Mouse (Mus musculus) cerebellum, adult 2 months (tissue): ENCODE measurements at regions not wholly inside any gene's neighbourhood (a gene's known extent, or its start where the extent isn't known, plus 50 kb on each side); places are given as distances from the start of the nearest gene placed in this dataset.

Source experiments
- DNase-seq, 2 experiments: peaks; one replicate each; pipeline ENCODE4 v3.0.0; 2021
- H3K27ac ChIP-seq: fragments of 200-500 bp; 2 replicates; pipeline ENCODE4 v1.5.1; 2012; ENCODE audit warnings: low read length, control low read depth, inconsistent platforms; ENCODE audit not compliant: insufficient read depth
- H3K27me3 ChIP-seq: fragments of 200-500 bp; 2 replicates; pipeline ENCODE4 v1.6.1; 2012; ENCODE audit warnings: inconsistent platforms, mild to moderate bottlenecking, low read length, moderate library complexity; ENCODE audit not compliant: control insufficient read depth, insufficient read depth
- H3K4me1 ChIP-seq: fragments of 200-500 bp; 2 replicates; pipeline ENCODE4 v1.6.1; 2011; ENCODE audit warnings: low read length; ENCODE audit not compliant: control insufficient read depth, insufficient read depth
- H3K4me3 ChIP-seq: fragments of 200-500 bp; replicated peaks from 2 replicates; pipeline ENCODE3; 2011; ENCODE audit warnings: mild to moderate bottlenecking, low read depth, low read length, control low read depth; ENCODE audit not compliant: insufficient read depth
- CTCF ChIP-seq: fragments of 200-500 bp; IDR thresholded peaks from 2 replicates; pipeline ENCODE4 v1.5.1; 2011; ENCODE audit warnings: low read depth, mild to moderate bottlenecking, control low read depth, low read length, moderate library complexity, borderline replicate concordance; ENCODE audit not compliant: insufficient read depth
- POLR2A ChIP-seq: fragments of 200-500 bp; IDR thresholded peaks from 2 replicates; pipeline ENCODE4 v1.6.1; 2011; ENCODE audit warnings: low read length, control low read depth, borderline replicate concordance; ENCODE audit not compliant: insufficient read depth
- WGBS: fragments of 180-500 bp; shearing (Covaris S2); methylation state at CpG from one replicate; pipeline ENCODE4 v1.1.7; 2018; 5-methylcytosine and 5-hydroxymethylcytosine counted together

DNA sequence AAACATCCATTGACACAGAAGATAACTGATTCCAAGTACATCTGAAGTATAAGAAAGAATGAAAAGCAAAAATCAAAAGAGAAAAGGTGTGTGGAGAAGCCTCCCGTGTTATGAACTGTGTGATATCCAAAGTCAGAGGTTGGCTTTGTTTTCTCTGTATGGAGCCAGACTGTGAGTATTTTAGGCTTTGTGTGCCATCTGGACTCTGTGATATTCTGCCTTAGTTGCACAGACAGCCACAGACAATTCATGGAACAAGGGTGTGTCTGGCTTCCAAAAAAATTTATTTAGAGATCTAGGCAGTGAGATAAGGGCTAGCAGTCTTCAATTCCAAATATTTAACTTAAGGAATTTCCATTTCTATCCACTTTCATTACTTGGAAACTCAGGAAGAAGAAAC is 111.5 kb upstream of the Dpp10 start:
- Histone ChIP-seq H3K4me1 (peaks cover 8% of the 10 kb centered on the region; the same call in 1 of the 2 replicates), H3K4me3 (no peak overlapping the region), H3K27me3 (no peaks in the 10 kb centered on the region), H3K27ac (peak overlapping the region; percentile 57; the same call in 1 of the 2 replicates)
- WGBS = 12% methylated on average over 1 of the region's 1 CpGs
- no peak for TF ChIP-seq POLR2A
- TF ChIP-seq CTCF = no peak
- DNase-seq = peak; percentile 27 to 87

DNA sequence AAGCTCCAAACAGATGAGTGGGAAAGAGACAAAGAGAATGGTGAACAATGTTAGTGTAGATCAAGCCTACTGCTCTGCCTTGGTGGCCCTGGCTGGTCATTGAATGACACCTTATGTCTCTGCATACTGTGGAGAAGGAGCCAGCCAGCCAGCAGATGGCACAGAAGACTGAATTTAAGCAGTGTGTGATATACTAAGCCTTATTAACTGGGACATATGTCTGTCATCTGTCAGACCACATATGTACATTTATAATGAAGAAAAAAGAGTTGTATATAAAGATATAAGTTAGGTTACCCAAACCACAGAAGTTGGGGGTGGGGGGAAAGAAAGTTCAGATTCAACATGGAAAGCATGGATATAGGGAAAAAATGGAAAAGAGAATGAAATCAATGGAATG is 106.7 kb upstream of the Dpp10 start:
- Histone ChIP-seq H3K4me3 (no peak overlapping the region), H3K4me1 (peaks cover 9% of the 10 kb centered on the region; the same call in 1 of the 2 replicates), H3K27ac (no peak overlapping the region), H3K27me3 (no peaks in the 10 kb centered on the region)
- TF ChIP-seq POLR2A = no peak
- TF ChIP-seq CTCF = no peak
- peak in 1 of 2 experiments; percentile 22 for DNase-seq

DNA sequence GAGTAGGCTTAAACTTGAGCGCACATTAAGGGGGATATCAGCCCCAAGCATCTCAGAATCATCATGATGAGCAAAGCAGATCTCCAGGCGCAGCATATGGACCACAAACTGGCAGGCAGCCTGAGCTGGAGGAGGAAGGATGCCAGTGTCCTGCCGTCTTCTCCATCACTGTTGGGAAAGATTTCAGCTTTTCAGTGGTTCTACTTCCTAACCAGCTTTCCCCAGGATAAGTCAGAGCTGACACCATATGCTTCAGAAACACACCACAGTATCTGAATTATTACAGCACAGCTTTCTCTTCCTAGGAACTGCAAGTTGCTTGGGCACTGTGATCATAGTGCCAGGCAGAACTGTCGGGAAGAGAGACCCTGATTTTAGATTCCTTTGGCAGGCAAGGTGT is 103.2 kb upstream of the Dpp10 start:
- Histone ChIP-seq H3K27me3 (no peaks in the 10 kb centered on the region), H3K4me3 (no peak overlapping the region), H3K4me1 (peaks cover 4% of the 10 kb centered on the region; the same call in 1 of the 2 replicates), H3K27ac (peak overlapping the region; percentile 37)
- TF ChIP-seq CTCF = no peak
- TF ChIP-seq POLR2A = no peak
- 11% methylated on average over 4 of the region's 4 CpGs for WGBS
- DNase-seq = peak; percentile 93 to 96

- WGBS = 56% methylated on average over 3 of the region's 3 CpGs
- Histone ChIP-seq H3K4me1 (no peaks in the 10 kb centered on the region), H3K4me3 (no peak overlapping the region), H3K27me3 (no peaks in the 10 kb centered on the region), H3K27ac (no peak overlapping the region)
- DNase-seq = no peak
- TF ChIP-seq CTCF = no peak
- TF ChIP-seq POLR2A = no peak
These were observed 59.0 kb upstream of the Dpp10 start for GRCm38 (mm10) chr1:124104286-124104846.

DNA sequence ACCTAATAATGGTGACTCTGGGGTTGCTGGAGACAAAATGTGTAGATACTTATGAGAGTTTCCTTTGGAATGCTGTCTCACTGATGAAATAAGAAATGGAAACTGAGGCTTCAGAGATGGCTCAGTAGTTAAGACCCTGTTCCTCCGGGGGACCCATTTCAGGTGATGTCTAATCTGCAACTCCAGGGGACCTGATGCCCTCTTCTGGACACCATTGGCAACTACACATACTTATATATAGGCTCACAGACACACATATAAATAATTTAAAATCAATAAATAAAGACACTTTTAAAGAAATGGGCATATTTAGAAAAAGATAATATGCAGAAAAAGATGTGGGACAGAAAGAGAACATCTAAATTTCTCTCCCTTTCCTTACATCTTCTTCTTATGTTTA is 57.7 kb upstream of the Dpp10 start:
- no peak for DNase-seq
- H3K4me3 ChIP-seq = no peak overlapping the region
- no peak for TF ChIP-seq CTCF
- no peak for TF ChIP-seq POLR2A
- no peaks in the 10 kb centered on the region for H3K27me3 ChIP-seq
- no peaks in the 10 kb centered on the region for H3K4me1 ChIP-seq
- no peak overlapping the region for H3K27ac ChIP-seq
- WGBS = 37% methylated on average over 1 of the region's 1 CpGs
